Mouse (Mus musculus) liver, postnatal 0 days (tissue): ENCODE measurements at regions not wholly inside any gene's neighbourhood (a gene's known extent, or its start where the extent isn't known, plus 50 kb on each side); places are given as distances from the start of the nearest gene placed in this dataset.

ENCODE experiments used
- CTCF ChIP-seq: sonication (generic); IDR thresholded peaks from 2 replicates; pipeline ENCODE4 v1.5.1; 2016; ENCODE audit warnings: antibody characterized with exemption, low read depth
- EP300 ChIP-seq: IDR thresholded peaks from 2 replicates; pipeline ENCODE4 v1.6.1; 2016; ENCODE audit warnings: antibody characterized with exemption, low read depth, mild to moderate bottlenecking

DNA sequence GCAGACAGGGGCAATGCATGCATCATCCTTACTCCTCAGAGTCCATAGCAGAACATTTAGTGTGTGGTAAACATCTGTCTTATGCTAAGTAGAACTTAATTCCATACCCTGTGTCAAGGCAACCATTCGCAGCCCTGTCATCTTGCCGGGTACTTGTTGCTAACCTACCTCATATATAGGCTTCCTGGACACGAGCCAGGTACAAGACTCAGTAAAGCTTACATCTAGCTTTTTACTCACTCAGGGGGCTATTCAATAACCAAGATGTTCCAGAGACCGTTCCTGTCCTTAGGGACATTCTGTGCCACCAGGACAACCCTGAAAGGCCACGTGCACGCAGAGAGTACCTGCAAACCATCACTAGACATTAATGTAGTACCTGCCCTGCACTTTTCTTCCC lies 74.8 kb upstream of the Srd5a3 start:
- no peak for TF ChIP-seq CTCF
- TF ChIP-seq EP300 = no peak
